Mouse (Mus musculus): ENCODE data around the gene Slc19a1.
A peak's percentile ranks its signal among the peaks of the same experiment; 100 is the strongest.

Gene Slc19a1

DNA sequence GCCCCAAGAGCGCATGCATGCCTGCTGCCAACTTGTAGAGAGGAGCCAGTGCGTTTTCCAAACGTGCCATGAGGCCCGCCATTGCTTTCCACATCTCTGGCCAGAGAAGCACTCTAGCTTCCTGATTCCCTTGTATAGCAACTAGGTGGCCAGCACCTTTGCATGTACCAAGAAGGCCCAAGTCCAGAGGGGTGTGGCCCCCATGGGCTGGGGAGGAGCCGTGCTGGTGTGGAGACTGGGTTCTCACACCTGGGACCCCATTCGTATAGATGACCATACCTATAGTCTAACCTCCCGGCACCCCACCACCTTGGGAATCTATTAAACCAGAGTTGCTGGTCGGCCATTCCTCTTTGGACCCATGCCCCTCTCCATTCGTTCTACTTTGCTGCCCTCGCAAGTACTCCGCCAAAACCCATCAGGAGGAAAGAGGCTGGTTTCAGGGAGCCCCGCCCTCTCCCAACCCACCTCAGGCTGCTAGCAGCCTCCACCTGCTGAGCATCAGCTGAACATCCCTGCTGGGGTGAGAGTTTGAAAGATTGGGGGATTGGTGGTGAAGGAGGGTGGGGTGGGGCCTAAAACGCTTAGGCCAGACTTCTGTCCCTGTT is at the start of gene Slc19a1:
TSS of gene Slc19a1 (plus strand) at position 474 of the 608 bp plus-strand sequence.
- DNase-seq, result peak in 1 of 2 experiments; percentile 39

GRCm38 (mm10) chr10:76988586-76988985 is 43.5 kb upstream of the Slc19a1 start:
- no peak for DNase-seq

- no peak for DNase-seq
Measured at GRCm38 (mm10) chr10:76992456-76992855, 39.6 kb upstream of the Slc19a1 start.

DNA sequence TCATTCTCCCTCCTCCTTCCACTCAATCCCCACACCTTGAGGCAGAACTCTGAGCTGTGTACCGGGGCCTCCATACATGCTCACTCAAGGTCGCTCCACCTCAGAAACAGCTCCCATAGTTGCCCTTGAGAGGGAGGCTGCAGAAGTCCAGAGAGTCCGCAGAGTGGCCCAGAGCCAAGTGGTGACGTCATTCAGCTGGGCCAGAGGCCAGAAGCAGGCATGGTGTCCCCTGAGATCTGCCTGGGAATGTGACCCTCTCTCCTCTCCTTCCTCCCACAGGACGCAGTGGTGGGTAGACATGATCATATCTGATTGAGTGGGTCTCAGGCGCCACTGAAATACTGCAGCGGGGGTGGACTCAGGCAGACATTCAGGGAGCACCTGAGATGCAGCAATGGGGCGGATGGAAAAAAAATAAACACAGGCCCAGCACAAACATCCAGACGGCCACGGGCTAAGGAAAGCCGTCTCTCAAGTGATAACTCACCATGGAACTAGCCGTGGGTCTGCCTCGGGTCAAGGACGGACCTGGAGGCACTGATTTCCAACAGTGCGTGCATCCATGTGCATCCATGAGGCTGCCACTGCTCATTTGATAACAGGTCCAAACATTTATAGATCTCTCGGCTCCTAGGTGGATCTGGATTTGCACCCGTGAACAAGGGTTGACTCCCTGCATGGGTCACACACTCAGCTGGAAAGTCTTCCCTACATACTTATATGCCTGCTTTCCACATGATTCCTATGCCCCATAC is 34.1 kb upstream of the Slc19a1 start:
- DNase-seq, result peak; percentile 77 to 90

GRCm38 (mm10) chr10:77004936-77005335 is 27.1 kb upstream of the Slc19a1 start:
- peak; percentile 53 to 68 for DNase-seq

DNA sequence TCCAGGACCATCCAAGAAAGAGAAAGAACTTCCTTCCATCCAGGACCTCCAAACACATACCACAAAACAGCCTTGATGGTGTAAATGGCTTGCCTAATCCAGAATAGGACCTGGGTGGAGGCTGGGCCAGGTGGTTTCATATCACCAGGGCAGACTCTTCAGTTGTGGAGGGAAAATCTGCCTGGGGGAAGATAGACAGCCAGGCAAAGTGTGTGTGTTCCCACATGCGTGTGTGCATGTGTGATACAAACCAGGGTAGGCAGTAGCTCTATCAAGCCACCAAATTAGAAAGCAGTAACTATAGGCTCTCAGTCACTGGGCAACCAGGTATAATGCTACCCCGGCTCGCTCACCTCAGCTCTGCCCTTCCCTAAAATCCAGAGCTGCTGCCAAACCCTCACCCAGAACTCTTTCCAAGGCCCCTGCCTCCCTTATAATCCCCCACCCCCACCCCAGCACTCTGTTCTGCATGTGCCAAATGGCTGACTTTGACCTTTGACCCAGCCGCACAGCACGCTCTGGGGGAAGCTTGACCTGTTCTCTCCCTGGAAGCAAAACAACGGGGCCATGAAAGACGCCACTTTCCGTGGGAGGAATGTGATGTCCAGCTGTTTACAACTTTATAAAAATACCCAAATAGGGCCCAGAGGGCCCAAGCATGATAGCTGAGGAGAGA is 24.5 kb upstream of the Slc19a1 start:
- peak; percentile 30 to 45 for DNase-seq

GRCm38 (mm10) chr10:77008109-77008561 is 23.9 kb upstream of the Slc19a1 start:
- peak; percentile 87 to 89 for DNase-seq

GRCm38 (mm10) chr10:77008698-77009097 is 23.3 kb upstream of the Slc19a1 start:
- peak in 1 of 2 experiments; percentile 38 for DNase-seq

DNA sequence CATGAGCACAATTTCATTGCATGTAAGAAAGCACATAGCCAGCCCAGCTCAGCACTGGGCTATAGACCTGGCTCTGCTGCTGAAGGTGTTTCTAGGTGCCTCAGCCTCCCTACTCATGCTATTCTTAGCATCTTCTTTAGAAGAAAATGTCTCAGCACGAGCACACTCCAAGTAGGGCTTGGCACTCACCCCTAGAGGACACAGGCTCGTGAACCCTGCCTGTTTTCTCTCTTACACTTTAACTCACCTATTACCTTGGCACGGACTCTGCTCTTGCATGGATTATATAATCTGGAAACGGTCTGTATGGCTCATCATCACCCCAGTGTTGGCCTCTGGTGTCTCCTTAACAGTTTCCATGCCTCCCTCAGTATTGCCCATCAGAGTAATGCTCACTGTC is 20.4 kb upstream of the Slc19a1 start:
- DNase-seq, result no peak

GRCm38 (mm10) chr10:77016080-77016479 is 16.0 kb upstream of the Slc19a1 start:
- DNase-seq, result no peak

- no peak for DNase-seq
Measured at GRCm38 (mm10) chr10:77016499-77016898, 15.5 kb upstream of the Slc19a1 start.

DNA sequence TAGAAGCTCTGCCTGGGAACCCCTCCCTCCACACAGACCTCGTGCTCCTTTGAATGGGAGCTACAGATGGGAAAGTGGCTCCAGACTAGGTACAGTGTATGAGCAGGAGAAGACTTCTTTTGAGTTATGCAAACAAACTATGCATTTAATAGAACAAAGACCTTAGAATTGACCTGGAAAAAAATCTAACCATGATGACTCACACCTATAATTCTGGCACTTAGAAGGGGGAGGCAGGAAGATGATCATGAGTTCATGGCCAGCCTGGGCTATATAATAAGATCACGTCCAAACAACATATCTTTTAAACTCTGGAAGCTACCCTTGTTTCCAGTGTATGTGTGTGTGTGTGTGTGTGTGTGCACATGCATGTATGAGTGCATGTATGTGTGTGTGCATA is 15.0 kb upstream of the Slc19a1 start:
- DNase-seq, result no peak

DNA sequence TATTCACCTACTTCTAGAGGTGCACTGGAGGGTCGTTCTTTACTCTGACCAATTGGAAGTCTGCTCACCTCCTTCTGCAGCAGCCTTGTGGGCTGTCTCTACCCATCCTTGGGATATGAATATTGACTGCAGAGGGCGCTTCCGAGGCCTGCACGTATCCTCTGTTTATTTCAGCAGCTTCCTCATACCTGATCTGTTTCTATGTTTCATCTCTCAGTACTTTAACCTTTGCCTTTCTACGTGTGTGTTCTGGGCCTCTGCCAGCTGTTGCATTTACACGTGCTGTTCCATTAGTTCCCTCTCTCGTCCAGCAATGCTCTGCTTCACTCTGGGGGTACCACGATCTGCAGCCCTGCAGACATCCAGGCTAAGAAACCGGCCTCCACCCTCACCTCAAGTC is 14.4 kb upstream of the Slc19a1 start:
- no peak for DNase-seq

DNA sequence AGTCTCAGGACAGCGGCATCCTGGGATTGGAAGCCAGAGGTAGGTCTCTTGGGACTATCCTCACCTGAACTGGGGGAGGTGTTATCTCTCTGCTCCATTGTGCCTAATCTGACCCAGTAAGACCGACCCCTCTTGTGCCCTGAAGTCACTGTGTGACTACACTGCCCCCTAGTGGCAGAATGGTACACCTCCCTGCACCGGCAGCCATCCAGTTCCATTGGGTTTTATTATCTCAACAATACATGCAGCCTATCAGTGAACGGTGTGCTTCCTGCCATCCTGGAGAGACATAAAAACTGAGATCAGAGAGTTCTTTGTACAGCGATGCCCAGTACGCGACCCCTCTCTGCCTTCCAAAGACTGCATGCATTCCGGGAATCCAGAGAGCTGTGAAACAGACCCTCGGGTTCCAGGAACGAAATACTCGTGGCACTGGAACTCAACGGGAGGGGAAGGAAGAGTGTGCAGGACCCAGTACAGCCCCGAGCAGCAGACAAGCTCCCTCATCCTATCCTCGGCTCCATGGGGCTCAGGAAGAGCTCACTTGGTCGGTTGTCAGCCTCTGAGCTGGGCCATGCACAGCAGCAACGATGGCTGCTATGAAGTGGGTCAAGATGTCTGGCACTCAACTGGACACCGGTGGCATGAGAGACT is 10.5 kb upstream of the Slc19a1 start:
- DNase-seq, result peak; percentile 93 to 95

GRCm38 (mm10) chr10:77022301-77023130 is 9.5 kb upstream of the Slc19a1 start:
- no peak for DNase-seq

- DNase-seq, result no peak
Measured at GRCm38 (mm10) chr10:77024231-77024630, 7.8 kb upstream of the Slc19a1 start.

GRCm38 (mm10) chr10:77026944-77027343 is 5.1 kb upstream of the Slc19a1 start:
- DNase-seq, result no peak

DNA sequence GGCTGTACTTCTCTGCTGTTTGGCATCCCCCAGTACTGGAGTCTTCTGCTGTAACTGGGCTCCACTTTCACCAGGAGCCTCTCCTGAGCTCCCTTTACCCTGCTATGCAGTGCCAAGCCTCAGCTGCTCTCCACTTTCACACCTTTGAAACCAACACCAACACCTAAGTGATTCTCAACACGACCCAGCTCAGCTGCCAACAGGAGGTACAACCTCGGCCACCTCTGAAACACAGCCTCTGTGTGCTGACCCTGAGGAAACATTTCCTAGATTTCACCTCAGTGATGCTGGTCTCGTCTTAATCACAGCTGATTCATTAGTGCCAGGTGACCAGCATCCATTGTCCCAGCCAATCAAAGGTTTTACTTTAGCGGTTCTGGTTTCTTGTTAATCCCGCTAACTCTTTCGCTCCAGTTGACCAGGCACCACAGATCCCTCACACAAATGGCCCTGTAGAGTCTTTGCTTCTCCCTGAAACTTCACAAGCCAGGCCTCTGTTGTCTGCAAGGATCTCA is 3.2 kb upstream of the Slc19a1 start:
- DNase-seq, result no peak

DNA sequence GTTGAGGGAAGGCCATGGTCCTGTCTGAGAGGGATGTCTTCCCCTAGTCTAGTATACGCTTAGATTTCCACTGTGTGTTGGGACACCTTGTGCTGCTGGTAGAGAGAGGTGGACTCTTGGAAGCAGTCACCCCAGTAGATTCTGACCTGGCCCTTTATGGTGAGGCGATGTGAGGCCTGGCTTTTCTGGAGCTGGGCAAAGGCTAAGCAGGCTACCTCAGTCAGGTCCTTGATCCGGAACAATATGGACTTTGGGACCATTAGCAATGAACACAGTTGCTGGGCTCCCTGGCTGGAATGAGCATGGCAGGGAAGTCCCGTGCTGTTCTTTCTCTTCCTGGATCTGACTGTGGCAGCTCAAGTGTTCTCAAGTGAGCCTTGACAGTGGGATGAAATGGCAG is 2.3 kb upstream of the Slc19a1 start:
- no peak for DNase-seq

DNA sequence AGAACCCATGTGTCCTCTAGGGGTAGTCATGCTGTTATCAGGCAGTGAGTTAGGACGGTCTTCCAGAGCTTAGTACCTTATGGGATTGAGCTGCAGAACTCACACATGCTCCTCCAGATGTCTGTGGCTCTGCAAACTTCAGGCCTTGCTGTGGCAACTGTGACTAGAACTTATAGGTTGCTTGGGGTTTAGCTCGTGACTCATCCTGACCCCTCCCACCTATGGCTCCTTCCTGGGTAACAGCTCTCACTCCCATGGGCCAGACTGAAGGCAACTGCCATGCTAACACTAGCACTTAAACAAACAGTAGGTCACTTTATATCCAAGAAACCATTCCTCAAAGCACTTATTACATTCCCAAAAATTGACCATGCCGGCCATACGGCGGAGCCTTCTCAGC is 1.4 kb upstream of the Slc19a1 start:
- no peak for DNase-seq

GRCm38 (mm10) chr10:77032591-77033322 is 716 bp downstream of the Slc19a1 start:
- peak; percentile 97 for DNase-seq
